Mouse (Mus musculus) CH12.LX (cell line): Measurements from ENCODE around the gene Ctnna2.

Experiments used
- CTCF ChIP-seq, 2 experiments: IDR thresholded peaks in 1 of 2; conservative IDR thresholded peaks in 1 of 2; 2 replicates each; pipeline ENCODE4 v1.5.1; 2011 to 2012; ENCODE audit warnings: low read depth in 2 of 2, low read length in 2 of 2, improper control_type of control experiment in 1 of 2, inconsistent platforms in 1 of 2, mild to moderate bottlenecking in 1 of 2, moderate library complexity in 1 of 2
- EP300 ChIP-seq: IDR thresholded peaks from 2 replicates; pipeline ENCODE4 v1.6.1; 2011; ENCODE audit warnings: low read length, improper control_type of control experiment
- MAX ChIP-seq: IDR thresholded peaks from 2 replicates; pipeline ENCODE4 v1.6.1; 2011; ENCODE audit warnings: low read length, improper control_type of control experiment
- POLR2A ChIP-seq: IDR thresholded peaks from 2 replicates; pipeline ENCODE4 v1.6.1; 2011; ENCODE audit warnings: low read depth, mild to moderate bottlenecking, improper control_type of control experiment, low read length
- POLR2AphosphoS2 ChIP-seq: IDR thresholded peaks from 2 replicates; pipeline ENCODE4 v1.6.1; 2011; ENCODE audit warnings: low read depth, low read length, improper control_type of control experiment
- SIN3A ChIP-seq: IDR thresholded peaks from 2 replicates; pipeline ENCODE4 v1.6.1; 2012; ENCODE audit warnings: low read length, improper control_type of control experiment, inconsistent platforms
- USF1 ChIP-seq: IDR thresholded peaks from 2 replicates; pipeline ENCODE4 v1.6.1; 2014; ENCODE audit warnings: low read depth, mild to moderate bottlenecking, inconsistent platforms, low read length, improper control_type of control experiment
- ZMIZ1 ChIP-seq: IDR thresholded peaks from 2 replicates; pipeline ENCODE4 v1.6.1; 2012; ENCODE audit warnings: low read depth, mild to moderate bottlenecking, inconsistent platforms, low read length, improper control_type of control experiment

- TF ChIP-seq USF1, result no peak
- no peak for TF ChIP-seq MAX
- no peak for TF ChIP-seq EP300
- TF ChIP-seq POLR2AphosphoS2, result no peak
- TF ChIP-seq ZMIZ1, result no peak
- TF ChIP-seq POLR2A, result no peak
- TF ChIP-seq CTCF (conservative IDR thresholded peaks at IDR 0.05 in 1 of 2, IDR thresholded peaks at IDR 0.05 in 1 of 2; ENCODE audit: low read depth in 2 of 2, low read length in 2 of 2), result no peak
- TF ChIP-seq SIN3A, result no peak
Measured at GRCm38 (mm10) chr6:77301305-77301704, 678.2 kb downstream of the Ctnna2 start.
